Mouse (Mus musculus): Measurements from ENCODE around the gene R3hdm1.
A peak's percentile ranks its signal among the peaks of the same experiment; 100 is the strongest.
"Not testable (repeated sequence)": the region's sequence is repeated elsewhere in the genome, so short reads cannot be mapped to it uniquely, and the experiment has no call there.

Gene R3hdm1

DNA sequence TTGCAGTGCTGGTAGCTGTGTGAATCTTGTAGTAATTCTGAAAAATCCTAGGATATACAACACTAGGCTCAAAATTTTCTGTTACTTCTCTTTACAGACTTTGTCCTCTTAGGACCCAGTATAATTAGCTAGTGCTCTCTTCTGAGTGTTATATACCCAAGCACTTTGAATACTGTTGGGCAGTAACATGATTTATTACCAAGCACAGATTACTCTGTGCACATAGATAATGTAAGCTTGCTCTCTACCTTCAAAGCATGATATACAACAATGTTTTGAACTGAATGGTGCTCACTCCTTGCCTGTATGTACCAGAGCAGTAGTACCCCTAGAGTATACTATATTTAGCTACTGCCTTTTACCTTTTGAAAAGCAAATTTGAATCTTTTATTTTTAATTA lies 33.1 kb downstream of the R3hdm1 start:
- DNase-seq (ENCODE audit: low spot score): not testable (repeated sequence)

- peak; percentile 11 for DNase-seq (ENCODE audit: low spot score)
Measured at GRCm38 (mm10) chr1:128141039-128141438, 37.9 kb downstream of the R3hdm1 start.

GRCm38 (mm10) chr1:128141737-128142136 lies 38.6 kb downstream of the R3hdm1 start:
- DNase-seq (ENCODE audit: low spot score): peak; percentile 10

DNA sequence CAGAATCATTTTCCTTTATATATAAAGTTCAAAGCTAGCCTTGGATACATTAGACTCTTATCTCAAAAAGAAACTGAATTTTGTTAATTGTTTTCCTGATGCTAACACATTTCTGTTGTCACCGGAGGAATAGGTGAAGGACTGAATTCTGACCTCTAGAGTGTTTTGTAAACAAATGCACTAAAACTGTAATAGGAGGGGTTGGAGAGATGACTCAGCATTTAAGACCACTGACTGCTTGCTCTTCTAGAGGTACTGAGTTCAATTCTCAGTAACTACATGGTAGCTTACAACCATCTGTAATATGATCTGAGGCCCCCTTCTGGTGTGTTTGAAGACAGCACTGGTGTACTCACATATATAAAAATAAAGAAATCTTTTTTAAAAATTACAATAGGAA lies 63.9 kb downstream of the R3hdm1 start:
- DNase-seq (ENCODE audit: low spot score): no peak

DNA sequence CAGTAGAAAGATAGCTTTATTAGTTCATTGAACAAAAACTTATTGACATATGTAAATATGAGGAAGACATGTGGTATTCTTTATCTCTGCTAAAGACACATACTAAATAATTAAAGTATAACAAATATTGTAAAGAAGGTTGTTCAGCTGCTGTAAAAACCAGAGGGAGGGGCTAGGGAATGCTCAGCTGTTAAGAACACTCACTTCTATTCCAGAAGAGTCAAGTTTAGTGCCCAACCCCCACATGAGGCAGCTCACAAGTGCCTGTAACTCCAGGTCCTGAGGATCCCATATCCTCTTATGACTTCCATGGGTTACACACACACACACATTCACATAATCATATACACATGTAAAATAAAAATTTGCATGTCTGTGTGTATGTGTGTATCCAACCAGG lies 67.0 kb downstream of the R3hdm1 start:
- DNase-seq (ENCODE audit: low spot score): no peak

DNA sequence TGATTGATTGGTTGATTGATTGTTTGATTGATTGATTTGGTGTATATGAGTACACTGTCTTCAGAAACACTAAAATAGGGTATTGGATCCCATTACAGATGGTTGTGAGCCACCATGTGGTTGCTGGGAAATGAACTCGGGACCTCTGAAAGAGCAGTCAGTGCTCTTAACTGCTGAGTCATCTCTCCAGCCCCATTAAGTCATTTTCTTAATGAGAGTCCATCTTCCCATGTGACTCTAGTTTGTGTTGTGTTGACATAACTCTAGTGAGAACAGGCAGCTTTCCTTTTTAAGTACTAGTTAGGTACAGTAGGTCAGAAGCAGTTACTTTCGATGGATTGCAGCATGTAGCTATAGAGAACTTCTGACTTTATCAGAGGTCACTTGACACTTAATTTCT lies 88.3 kb downstream of the R3hdm1 start:
- DNase-seq (ENCODE audit: low spot score): no peak

- peak; percentile 6 for DNase-seq (ENCODE audit: low spot score)
Measured at GRCm38 (mm10) chr1:128192369-128192768, 89.3 kb downstream of the R3hdm1 start.

DNA sequence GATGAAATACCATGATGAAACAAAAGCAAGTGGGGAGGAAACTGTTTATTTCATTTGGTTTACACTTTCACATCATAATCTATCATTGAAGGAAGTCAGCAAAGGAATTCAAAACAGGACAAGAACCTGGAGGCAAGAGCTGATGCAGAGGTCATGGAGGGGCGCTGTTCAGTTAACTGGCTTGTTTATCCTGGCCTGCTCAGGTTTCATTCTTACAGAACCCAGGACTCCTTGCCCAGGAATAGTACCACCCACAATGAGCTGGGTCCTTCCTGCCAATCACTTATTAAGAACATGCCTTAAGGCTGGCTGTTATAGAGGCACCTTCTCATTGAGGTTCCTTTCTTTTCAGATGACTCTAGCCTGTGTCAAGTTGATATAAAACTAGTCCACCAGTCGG lies 90.9 kb downstream of the R3hdm1 start:
- peak; percentile 31 for DNase-seq (ENCODE audit: low spot score)

- no peak for DNase-seq (ENCODE audit: low spot score)
Measured at GRCm38 (mm10) chr1:128197353-128197752, 94.3 kb downstream of the R3hdm1 start.

DNA sequence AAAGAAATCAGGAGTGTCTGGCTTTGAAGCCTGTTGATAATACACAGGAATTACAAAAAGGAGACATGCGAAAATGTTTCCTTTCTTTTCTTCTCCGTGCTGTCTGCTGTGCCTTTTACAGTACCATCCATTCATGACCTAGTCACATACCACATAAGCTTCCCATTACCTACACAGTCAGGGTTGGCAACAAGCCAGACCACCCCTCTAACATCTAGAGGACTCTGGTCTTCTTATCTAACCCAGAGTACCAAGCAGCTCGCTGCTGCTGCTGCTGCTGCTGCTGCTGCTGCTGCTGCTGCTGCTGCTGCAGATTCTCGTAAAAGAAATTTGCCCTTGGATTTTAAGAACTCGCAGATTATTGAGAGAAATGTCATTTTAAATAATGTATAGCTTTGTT lies 110.2 kb downstream of the R3hdm1 start:
- DNase-seq (ENCODE audit: low spot score): no peak

- DNase-seq (ENCODE audit: low spot score): no peak
Measured at GRCm38 (mm10) chr1:128221886-128222285, 118.8 kb downstream of the R3hdm1 start.

DNA sequence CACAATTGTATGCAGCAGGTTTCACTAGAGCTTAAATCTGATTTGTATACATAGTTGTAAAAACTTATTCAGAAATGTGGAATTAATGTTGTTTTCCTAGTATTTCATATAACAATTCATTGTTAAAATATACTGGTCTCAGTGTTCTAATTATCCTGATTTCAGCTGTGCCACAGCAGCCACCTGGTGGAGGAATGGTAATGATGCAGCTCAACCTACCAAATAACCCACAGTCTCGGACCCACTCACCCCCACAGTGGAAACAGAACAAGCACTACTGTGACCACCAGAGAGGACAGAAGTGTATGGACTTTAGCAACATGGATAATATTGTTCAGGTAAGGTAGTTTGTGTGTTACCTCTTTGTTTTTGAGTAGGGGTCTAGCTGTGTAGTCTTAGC lies 120.2 kb downstream of the R3hdm1 start:
- DNase-seq (ENCODE audit: low spot score): peak; percentile 14

DNA sequence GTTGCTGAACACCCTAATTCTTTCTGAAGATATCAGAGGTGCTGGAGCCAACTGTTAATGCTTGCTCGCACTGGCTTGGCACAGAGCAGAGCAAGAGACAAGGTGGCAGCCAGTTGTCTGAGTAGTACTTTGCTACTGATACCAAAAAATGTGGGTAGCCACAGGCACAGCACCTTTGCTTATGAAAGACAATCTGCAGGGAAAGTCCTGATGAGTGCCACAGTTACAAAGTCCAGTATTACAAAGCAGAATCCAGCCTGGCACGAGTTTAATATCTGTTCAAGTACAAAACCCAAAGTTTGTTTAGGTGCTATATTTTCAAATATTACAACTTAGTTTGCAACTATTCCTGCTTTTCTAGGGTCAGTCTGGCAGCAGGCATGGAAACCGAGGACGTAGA lies 132.1 kb downstream of the R3hdm1 start:
- no peak for DNase-seq (ENCODE audit: low spot score)

- no peak for DNase-seq (ENCODE audit: low spot score)
Measured at GRCm38 (mm10) chr1:128243627-128243995, 140.5 kb downstream of the R3hdm1 start, which contains the start of gene Ubxn4. Gene Ubxn4, plus strand, starts transcription at chr1:128243964.

DNA sequence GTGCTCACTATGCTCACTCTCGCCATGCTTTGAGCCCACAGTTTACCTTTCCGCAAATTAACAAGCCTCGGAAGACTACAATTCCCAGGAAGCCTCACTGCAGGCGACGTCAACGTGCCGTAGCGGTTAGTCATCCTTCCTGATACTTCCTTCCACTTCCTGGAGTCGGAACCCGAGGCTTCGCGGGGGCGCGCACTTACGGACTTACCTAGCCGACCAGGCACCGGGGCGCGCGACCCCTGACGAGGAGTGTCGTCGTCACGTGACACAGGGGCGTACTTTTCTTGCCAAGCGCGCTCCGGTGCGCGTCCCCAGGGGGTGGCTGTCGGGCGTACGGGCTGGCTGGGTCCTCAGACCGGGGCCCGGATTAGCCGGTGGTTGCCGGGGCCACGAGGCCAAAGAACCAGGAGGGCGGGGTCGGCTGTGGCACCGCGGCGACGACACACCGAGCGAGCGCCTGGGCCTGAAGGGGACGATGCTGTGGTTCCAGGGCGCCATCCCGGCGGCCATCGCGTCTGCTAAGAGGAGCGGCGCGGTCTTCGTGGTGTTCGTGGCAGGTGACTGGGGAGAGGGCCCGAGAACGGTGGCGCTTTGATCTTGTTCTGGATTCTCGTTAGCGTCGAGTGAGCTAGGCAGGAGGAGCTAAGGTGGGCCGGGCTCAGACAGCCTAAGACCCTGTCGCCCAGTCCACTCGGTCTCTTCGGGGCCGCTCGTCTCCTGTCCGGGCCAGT lies 141.1 kb downstream of the R3hdm1 start:
- peak; percentile 100 for DNase-seq (ENCODE audit: low spot score)

DNA sequence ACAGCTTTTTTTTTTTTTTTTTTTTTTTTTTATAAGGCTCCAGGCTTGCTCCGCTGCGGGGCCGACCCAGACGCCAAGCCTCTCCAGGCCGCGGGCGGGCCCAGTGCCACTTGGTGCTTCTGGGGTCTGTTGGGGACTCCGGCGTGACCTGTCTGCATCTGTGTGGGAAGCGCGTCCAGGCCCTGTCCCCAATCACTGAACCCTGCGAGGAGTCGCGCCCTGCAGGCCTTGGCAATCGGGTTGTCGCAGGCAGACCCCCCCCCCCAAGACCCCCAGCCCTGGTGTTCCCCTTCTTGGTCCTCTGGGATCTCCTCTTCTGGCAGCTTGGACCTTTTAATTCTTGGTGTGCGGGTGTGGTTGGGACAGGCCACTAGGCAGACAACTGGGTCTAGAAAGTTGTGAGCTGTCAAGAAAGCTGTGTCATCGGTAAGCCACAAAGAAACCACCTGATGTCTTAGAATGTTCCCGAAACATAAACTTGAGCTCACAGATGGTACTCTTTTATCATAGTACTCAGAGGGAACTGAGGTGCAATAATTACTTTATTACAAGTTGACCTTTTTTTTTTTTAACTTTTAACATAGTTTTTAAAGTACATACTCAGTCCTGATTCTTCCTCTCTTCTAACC lies 141.7 kb downstream of the R3hdm1 start:
- DNase-seq (ENCODE audit: low spot score): peak; percentile 41

GRCm38 (mm10) chr1:128267061-128267460 lies 164.0 kb downstream of the R3hdm1 start:
- DNase-seq (ENCODE audit: low spot score): not testable (repeated sequence)

- DNase-seq (ENCODE audit: low spot score): no peak
Measured at GRCm38 (mm10) chr1:128270731-128271130, 167.6 kb downstream of the R3hdm1 start.

GRCm38 (mm10) chr1:128275908-128276307 lies 172.8 kb downstream of the R3hdm1 start:
- no peak for DNase-seq (ENCODE audit: low spot score)

DNA sequence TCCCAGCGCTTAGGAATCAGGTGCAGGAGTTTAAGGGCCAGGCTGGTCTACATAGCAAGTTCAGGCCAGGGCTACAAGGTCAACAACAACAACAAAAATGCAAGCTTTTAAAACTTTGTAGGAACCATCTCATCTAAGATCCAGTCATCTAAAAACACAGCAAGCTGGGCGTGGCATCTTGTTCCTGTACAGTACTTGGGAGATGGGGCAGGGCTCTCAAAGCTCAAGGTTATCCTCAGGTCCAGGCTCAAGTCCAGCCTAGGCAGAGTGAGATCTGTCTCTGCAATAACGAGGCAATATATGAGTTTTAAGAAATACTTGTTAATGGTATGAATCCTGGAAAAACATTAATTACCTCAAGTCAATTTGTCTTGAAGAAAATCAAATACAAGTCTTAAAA lies 175.5 kb downstream of the R3hdm1 start:
- DNase-seq (ENCODE audit: low spot score): no peak

DNA sequence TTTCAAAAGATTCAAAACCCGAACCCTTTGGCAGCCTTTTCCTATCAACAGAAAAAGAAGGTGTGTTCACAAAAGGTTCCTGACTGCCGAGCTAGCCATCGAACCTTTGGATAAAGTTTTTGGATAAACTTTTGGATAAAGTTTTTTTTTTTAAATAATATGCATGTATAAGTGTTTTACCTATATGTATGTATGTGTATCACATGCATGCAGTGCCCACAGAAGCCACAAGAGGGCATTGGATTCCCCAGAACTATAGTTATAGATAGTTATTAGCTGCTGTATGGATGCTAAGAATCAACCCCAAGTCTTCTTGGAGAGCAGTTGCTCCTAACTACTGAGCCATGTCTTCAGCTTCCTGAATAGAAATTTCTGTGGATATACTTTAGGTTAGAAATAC lies 178.7 kb downstream of the R3hdm1 start:
- DNase-seq (ENCODE audit: low spot score): no peak

DNA sequence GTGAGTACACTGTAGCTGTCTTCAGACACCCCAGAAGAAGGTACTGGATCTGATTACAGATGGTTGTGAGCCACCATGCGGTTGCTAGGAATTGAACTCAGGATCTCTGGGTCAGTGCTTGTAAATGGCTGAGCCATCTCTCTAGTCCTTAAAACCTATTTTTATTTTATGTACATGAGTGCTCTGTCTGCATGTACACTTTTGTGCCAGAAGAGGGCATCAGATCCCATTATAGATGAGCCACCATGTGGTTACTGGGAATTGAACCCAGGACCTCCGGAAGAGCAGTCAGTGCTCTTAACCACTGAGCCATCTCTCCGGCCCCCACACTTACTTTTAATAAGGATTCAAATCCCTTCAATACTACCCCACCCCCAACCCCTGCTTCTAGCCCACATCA lies 179.8 kb downstream of the R3hdm1 start:
- DNase-seq (ENCODE audit: low spot score): no peak

DNA sequence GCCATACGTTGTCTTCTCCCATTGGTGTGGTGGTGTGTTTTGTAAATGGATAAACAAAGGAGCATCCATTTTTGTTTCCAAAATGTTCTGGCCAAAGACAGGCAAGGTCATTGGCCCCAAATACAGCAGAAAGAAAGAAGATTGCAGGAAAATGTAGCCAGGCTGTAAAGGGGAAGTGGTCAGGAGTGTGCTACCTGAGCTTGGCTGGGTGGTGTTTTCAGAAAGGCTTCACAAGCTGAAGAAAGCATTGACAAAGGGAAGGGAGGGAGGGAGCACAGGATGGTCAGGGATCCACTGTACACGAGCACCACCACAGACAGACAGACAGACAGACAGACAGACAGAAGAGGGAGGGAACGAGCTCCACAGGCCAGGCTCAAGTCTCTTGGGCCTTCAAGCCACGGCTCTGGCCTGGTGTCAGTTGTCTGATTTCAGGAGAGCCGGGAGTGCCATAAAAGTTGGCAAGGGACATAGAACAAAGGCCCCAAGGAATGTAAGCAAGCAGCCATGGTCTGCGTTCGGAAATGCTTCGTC lies 181.1 kb downstream of the R3hdm1 start:
- no peak for DNase-seq (ENCODE audit: low spot score)

GRCm38 (mm10) chr1:128285136-128285535 lies 182.0 kb downstream of the R3hdm1 start:
- no peak for DNase-seq (ENCODE audit: low spot score)
